Mouse (Mus musculus) left cerebral cortex, adult 2 months (tissue): Measurements from ENCODE around the gene Tgoln1. TPM values are rescaled to one million over a fixed set of nuclear protein-coding genes. Genes with fewer than 3 reads are reported as not detected.
A peak's percentile ranks its signal among the peaks of the same experiment; 100 is the strongest.

Experiments used
- DNase-seq, 2 experiments: peaks; one replicate each; pipeline ENCODE4 v3.0.0; 2021 to 2022; ENCODE audit warnings: low spot score in 2 of 2, mixed read lengths in 1 of 2; ENCODE audit errors: extremely low spot score in 1 of 2
- H3K27ac ChIP-seq: fragments of 200-600 bp; 2 replicates; pipeline ENCODE4 v1.8.1; 2022
- H3K4me3 ChIP-seq: fragments of 200-600 bp; 2 replicates; pipeline ENCODE4 v1.8.1; 2022
- CTCF ChIP-seq: fragments of 200-600 bp; IDR thresholded peaks from 2 replicates; pipeline ENCODE4 v1.8.1; 2022; ENCODE audit warnings: antibody characterized with exemption, mild to moderate bottlenecking, moderate library complexity
- intact Hi-C: fragments of 180-260 bp; cut with DNase I; formaldehyde crosslinking; loops from one replicate; pipeline ENCODE4 v1.15.1; 2025
- total RNA-seq, 2 experiments: library from RNA; stranded (reverse); gene quantifications; 2 replicates each; pipeline ENCODE4 v1.2.3; 2021

Gene Tgoln1
- total RNA-seq, 2 experiments from 2014 or later = 95.1 to 95.5 TPM

DNA sequence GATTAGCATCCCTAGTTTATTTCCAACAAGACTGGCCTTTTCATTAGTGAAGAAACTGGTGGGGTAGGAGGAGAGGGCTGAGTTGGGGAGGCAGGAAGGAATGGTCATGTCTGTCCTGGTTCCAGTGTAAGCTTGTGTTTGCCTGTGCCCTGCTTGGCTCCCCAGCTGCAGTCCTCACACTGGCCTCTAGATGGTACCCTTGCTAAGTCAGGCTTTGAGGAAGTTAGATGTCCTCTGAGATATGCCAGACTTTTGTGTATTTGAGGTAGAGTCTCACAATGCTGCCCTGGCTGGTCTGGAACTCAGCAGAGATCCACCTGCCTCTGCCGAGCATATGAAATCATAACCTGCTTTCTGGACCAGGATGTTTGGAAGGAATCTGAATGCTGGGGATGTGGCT, 15.1 kb downstream of the Tgoln1 start:
- DNase-seq = peak; percentile 72 to 78
- H3K4me3 ChIP-seq = no peak overlapping the region
- H3K27ac ChIP-seq = no peak overlapping the region
- intact Hi-C loops = no loop called here
- peak; percentile 95 for TF ChIP-seq CTCF

DNA sequence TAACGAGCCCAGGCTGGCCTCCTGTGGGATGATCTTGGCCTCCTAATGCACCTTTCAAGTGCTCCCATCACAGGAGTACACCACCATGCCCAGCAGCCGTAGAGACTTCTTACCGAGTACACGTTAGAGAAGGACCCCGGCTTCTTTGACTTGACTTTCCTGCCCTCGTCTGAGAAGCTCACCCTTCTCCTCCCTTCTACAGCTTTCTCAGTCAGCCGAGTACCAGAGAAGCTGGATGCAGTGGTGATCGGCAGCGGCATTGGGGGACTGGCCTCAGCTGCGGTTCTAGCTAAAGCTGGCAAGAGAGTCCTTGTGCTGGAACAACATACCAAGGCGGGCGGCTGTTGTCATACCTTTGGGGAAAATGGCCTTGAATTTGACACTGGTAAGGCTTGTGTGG, 16.0 kb downstream of the Tgoln1 start:
- no peak for TF ChIP-seq CTCF
- intact Hi-C loops = no loop called here
- H3K27ac ChIP-seq = no peak overlapping the region
- no peak overlapping the region for H3K4me3 ChIP-seq
- no peak for DNase-seq

DNA sequence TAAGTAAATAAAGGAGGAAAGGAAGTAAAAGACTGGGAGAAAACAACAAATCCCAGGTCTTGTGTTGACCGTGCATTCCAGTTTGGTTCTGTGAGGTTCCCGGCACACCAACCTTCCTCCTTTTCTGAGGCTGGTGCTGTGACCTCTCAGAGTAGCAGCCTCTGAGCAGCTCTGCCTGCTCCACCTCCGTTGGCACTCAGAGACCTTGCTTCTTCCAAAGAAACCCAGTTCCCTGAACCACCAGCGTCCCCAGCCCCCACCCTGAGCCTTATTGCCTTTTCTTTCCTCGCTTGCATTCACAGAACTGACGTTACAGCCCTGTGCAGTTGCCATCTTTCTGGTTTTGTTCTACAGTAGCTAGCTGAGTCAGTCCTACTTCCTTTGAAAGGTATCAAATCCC, 16.6 kb downstream of the Tgoln1 start:
- Histone ChIP-seq H3K27ac (no peak overlapping the region), H3K4me3 (no peak overlapping the region)
- DNase-seq = no peak
- no peak for TF ChIP-seq CTCF
- intact Hi-C loops = no loop called here

DNA sequence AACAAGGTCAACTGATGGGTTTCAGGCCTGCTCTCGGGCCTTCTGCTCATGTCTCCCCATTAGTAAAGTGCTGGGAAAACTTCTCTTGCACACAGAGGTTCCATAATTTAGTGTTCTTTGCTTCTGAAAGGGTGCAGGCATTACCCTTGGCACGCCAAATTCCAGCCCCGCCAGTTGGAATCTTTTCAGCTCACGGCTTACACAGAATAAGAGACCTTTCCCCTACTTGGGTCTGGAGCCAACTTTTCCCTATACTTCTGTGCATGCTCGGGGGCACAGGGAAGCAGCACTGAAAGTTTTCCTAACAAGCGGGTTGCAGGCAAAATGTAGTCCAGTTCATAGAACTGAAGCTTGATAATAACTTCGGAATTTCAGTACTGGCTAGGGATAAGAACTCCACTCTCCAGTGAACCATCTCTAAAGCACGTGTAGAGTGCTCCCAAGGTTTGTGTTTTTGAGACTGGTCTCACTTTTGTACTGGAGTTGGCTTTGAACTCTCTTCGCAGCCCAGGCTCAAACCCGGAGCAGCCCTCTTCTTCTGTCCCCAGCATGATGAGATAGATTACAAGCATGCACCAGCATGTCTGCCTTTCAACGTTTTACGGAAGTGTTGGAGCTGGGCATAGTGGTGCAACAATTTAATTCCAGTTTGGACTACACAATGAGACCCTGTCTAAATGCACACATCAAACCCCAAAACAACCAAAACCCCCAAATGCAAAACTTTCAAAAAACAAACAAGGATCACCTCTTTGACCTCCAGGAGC, 17.8 kb downstream of the Tgoln1 start:
- peak overlapping the region; percentile 66 for H3K4me3 ChIP-seq
- peak overlapping the region; percentile 67; the same call in 1 of the 2 replicates for H3K27ac ChIP-seq
- no peak for TF ChIP-seq CTCF
- intact Hi-C loops = no loop called here
- peak; percentile 21 to 34 for DNase-seq

DNA sequence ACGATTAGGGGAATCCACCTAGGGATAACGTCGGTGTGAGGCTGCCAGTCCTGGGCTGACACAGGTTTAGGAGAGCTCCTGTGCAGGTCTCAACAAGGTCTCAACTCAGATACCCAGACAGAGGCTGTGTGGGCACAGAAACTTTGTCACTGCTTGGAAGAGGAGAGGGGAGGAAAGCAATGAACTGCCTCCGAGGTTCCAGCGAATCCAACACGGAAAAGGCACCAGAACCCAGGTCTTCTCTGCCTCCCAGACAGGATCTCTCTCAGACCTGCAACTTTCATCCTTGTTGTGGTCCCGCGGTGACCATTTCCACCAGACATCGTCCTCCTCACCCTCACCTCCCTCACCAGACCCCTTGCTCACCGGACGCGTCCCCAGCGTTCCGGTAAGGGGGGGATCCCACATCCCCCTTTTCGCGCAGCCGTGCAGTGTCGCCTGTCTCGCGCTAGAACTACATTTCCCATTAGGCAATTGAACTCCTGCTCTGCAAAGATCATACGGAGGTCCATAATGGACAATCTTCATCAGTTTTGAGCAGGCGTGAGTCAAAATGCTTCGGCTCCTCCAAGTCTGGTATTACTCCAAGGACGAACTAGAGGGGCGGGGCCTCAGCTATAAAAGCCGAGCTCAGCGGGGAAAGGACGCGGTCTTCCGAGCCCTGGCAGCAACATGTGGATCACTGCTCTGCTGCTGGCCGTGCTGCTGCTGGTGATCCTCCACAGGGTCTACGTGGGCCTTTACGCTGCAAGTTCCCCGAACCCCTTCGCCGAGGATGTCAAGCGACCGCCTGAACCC, 18.6 kb downstream of the Tgoln1 start, which contains the start of the genes Elmod3 and Retsat:
Elmod3 (minus strand) TSS at position 458 of the 798 bp plus-strand sequence.
Retsat (plus strand) TSS at position 520 of the 798 bp plus-strand sequence.
- peak; percentile 83 to 88 for DNase-seq
- Histone ChIP-seq H3K4me3 (peak within 1 kb of the TSS; percentile 66), H3K27ac (peak within 1 kb of the TSS; percentile 86)
- no peak for TF ChIP-seq CTCF
- intact Hi-C loops = no loop called here

DNA sequence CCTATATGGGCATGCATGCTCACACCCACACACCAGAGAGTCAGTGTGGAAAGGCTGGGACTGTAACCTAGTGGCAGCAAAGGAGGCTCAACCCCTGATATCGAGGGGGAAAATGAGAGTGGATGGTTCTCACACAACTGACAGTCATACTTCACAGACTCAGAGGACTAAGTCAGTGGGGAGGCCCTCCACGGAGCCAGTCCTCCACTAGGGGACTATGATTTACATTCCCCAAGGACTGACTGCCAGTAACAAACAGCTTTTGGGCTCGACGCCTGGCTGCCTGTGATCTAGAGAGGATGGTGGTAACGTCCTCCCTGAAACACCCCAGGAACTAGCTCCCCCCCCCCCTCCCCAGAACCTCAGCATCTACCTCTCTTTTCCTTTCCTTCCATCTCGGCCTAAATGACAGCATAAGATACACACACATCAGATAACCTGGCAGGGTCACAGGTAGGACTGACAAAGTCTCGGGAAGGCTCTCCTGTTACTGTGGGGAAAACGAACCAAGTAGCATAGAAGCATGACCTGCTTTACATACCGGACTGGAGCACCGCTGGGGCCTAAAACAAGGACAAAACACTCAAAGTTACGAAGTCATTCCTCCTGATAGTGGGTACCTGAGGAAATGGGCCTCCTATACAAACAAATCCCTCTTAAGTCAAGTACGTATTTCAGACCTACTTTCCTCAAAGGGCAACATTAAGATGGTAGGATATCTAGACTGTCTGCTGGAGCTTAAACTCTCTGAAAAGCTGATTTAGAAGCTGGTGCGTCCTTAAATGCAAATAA, 19.5 kb downstream of the Tgoln1 start:
- Histone ChIP-seq H3K4me3 (peak overlapping the region; percentile 66), H3K27ac (peak overlapping the region; percentile 86)
- no peak for DNase-seq
- intact Hi-C loops = no loop called here
- TF ChIP-seq CTCF = peak; percentile 5; the same call in 1 of the 2 replicates

DNA sequence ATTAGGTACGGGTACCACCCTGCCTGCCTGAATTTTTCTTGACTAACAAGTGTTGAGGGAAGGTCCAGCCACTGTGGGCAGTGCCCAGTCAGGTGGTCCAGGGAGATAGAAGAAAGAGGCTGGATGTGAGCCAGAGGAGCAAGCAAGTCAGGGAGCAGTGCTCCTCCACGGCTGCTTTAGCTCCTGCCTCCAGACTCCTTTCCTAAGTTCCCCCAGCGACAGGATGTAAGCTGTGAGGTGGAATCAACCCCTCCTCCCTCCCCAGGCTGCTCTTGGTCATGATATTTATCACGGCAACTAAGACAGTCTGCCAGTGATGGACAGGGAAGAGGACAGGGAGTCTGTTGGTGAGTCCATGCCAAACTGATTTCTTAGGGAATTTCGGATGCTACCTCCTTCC, 22.9 kb downstream of the Tgoln1 start:
- intact Hi-C loops = no loop called here
- no peak overlapping the region for H3K4me3 ChIP-seq
- no peak for DNase-seq
- peak overlapping the region; percentile 21; the same call in 1 of the 2 replicates for H3K27ac ChIP-seq
- TF ChIP-seq CTCF = no peak

DNA sequence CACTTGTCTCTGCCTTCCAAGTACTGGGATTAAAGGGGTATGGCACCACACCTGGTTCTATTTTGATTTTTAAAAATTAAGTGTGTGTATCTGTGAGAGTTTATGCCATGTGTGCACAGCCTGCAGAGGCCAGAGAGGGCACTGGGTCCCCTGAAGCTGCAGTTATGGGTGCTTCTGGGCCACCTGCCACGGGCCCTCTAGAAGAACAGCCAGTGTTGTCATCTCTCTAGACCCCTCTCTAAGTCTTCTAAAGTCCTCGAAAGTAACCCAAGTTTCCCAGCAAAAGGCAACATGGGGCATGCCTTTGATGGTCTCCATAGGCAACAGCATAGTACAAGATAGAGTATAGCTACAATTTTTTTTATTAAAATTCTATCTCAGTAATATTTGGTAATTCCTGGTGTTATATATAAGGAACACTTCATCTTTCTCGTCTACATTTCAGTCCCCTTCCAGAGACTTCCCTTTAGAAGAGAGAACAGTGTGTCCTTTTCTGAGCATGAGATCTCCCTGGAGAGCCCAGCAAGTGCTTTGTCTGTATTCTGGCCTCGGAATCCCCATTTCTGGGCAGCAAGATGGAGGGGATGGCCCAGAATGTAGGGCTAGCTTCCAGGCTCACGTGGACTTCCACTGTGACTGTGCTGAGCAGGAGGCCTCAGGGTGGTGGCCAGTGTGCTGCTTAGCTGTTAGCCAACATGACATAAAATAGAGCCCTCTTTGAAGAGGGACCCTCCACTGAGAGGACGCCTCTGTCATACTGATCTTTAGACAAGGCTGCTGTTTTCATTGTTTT, 23.6 kb downstream of the Tgoln1 start:
- H3K27ac ChIP-seq = peak overlapping the region; percentile 24; the same call in 1 of the 2 replicates
- intact Hi-C loops = no loop called here
- H3K4me3 ChIP-seq = no peak overlapping the region
- no peak for TF ChIP-seq CTCF
- no peak for DNase-seq

DNA sequence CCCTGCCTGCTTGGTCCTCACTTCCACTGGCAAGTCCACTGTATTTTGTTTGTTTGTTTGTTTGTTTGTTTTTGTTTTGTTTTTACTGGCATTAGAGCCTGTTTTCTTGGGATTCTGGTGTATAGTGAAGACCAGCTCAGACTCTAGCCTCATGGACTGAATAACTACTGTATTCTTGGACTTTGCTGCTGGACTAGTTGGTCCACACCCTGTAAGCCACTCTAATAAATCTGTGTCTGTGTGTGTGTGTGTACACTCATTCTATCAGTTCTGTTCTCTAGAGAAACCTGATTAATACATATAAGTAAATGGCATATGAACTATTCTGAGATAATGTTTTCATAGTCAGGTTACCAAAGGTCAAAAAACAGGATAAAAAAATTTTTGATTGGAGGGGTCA, 26.7 kb downstream of the Tgoln1 start:
- H3K27ac ChIP-seq = no peak overlapping the region
- no peak for DNase-seq
- TF ChIP-seq CTCF = no peak
- intact Hi-C loops = no loop called here
- no peak overlapping the region for H3K4me3 ChIP-seq

DNA sequence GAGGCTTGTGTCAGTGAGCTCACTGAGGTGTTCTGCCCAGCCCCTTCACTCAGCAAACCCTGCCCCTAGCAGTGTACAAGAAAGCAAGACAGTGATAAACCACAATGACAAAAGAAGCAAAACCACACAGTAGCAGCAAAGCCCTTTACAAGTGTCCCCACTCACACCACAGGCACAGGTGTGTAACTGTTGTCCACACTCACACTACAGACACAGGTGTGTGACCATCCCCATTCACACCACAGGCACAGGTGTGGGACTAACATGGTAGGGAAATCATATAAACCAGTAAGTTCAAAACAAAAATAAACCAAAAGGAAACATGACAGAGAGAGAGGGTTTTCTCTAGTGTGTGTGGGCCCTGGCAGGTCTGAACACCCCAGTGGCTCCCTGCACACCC, 28.5 kb downstream of the Tgoln1 start:
- DNase-seq = no peak
- Histone ChIP-seq H3K4me3 (no peak overlapping the region), H3K27ac (no peak overlapping the region)
- intact Hi-C loops = no loop called here
- no peak for TF ChIP-seq CTCF

DNA sequence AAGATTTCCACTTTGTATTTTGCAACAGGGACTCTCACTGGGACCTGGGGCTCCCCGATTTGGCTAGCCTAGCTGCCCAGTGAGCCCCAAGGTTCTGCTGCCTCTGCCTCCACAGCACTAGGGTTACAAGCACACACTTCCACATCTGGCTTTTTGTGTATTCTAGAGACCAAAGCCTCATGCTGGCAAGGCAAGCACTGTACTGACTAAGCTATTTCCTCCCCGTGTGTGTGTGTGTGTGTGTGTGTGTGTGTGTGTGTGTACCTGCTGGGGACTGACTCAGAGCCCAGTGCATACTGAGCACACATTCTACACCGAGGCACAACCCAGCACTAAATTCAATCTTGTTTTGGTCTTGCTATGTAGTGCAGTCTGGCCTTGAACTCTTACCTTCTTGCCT, 30.1 kb downstream of the Tgoln1 start:
- Histone ChIP-seq H3K4me3 (no peak overlapping the region), H3K27ac (no peak overlapping the region)
- intact Hi-C loops = no loop called here
- DNase-seq = no peak
- no peak for TF ChIP-seq CTCF
